Mouse (Mus musculus): Measurements from ENCODE around the gene Tas2r122. TPM values are rescaled to one million over a fixed set of nuclear protein-coding genes. Genes with fewer than 3 reads are reported as not detected.
"Not testable (repeated sequence)": the region's sequence is repeated elsewhere in the genome, so short reads cannot be mapped to it uniquely, and the experiment has no call there.

Gene Tas2r122
- not detected in 2 replicates for polyA plus RNA-seq (2016; fragmentation: Nextera tagmentation; extraction: Ambion mirVana)

DNA sequence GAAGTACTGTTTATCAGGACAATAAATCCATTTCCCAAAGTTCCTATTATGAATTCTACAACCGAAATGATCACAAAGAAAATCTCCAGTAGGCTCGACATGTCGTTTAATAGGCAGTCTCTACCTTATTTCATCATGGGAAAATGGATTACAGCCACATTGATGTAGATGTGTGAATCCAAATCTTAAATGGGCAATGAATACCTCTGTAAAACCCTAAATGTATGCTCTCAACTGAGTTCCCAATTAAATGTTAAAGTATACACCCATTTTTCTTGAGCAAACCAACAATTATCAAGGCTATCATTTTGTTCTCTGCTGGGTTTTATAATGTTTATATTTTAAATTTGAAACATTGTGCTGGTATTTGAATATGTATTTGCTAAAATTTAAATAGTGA, at the start of gene Tas2r122:
Tas2r122 (minus strand) TSS at position 101 of the 400 bp plus-strand sequence.
- H3K36me3 ChIP-seq = no peaks in the 10 kb centered on the region
- no peak within 1 kb of the TSS for H3K4me2 ChIP-seq (replicated peaks)
- no peak for ATAC-seq (ENCODE audit: low FRiP score)
- H3K27ac ChIP-seq = no peak within 1 kb of the TSS
- H3K4me1 ChIP-seq = no peaks in the 10 kb centered on the region
- no peak within 1 kb of the TSS for H3K9ac ChIP-seq
- 86% methylated on average over 3 of the region's 3 CpGs for WGBS
- no peaks in the 10 kb centered on the region for H3K27me3 ChIP-seq
- no peaks in the 10 kb centered on the region for H3K9me3 ChIP-seq (replicated peaks)
- H3K4me3 ChIP-seq = no peak within 1 kb of the TSS

DNA sequence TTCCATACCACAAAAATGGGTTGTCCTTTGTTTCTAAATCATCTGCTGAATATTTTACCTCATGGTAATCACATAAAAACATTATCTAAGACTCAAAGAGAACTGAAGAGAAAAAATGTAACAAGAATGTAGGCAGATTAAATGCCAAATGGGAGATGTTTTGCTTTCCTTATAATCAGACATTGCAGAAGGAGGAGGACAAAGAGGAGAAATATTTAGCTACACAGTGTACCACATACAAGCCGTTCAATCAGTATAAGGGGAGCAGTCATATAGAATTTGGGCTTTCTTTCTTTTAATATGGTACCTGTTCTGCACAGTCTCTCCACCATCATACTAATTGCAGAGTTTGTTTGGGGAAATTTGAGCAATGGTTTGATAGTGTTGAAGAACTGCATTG, 42.7 kb upstream of the Tas2r122 start, which contains the start of gene Tas2r124:
Tas2r124 (plus strand) TSS at position 301 of the 400 bp plus-strand sequence.
- Histone ChIP-seq H3K9ac (no peak within 1 kb of the TSS), H3K4me1 (no peaks in the 10 kb centered on the region), H3K9me3 (replicated peaks) (no peaks in the 10 kb centered on the region), H3K27me3 (no peaks in the 10 kb centered on the region), H3K4me2 (replicated peaks) (no peak within 1 kb of the TSS), H3K27ac (no peak within 1 kb of the TSS), H3K4me3 (no peak within 1 kb of the TSS), H3K36me3 (no peaks in the 10 kb centered on the region)
- 82% methylated on average over 1 of the region's 1 CpGs for WGBS
- ATAC-seq (ENCODE audit: low FRiP score) = no peak

- ATAC-seq (ENCODE audit: low FRiP score) = no peak
- no peaks in the 10 kb centered on the region for H3K36me3 ChIP-seq
- no peak overlapping the region for H3K9ac ChIP-seq
- no peak overlapping the region for H3K4me3 ChIP-seq
- H3K27ac ChIP-seq = no peak overlapping the region
- H3K4me1 ChIP-seq = no peaks in the 10 kb centered on the region
- H3K4me2 ChIP-seq (replicated peaks) = no peak overlapping the region
- 88% methylated on average over 2 of the region's 2 CpGs for WGBS
- H3K27me3 ChIP-seq = no peaks in the 10 kb centered on the region
- H3K9me3 ChIP-seq (replicated peaks) = no peaks in the 10 kb centered on the region
Observed at GRCm38 (mm10) chr6:132750206-132750605, 38.5 kb upstream of the Tas2r122 start.

- no peaks in the 10 kb centered on the region for H3K27me3 ChIP-seq
- ATAC-seq (ENCODE audit: low FRiP score) = no peak
- H3K4me1 ChIP-seq = no peaks in the 10 kb centered on the region
- 79% methylated on average over 2 of the region's 2 CpGs for WGBS
- no peaks in the 10 kb centered on the region for H3K9me3 ChIP-seq (replicated peaks)
- no peak within 1 kb of the TSS for H3K27ac ChIP-seq
- no peak within 1 kb of the TSS for H3K4me2 ChIP-seq (replicated peaks)
- H3K9ac ChIP-seq = no peak within 1 kb of the TSS
- no peaks in the 10 kb centered on the region for H3K36me3 ChIP-seq
- no peak within 1 kb of the TSS for H3K4me3 ChIP-seq
Observed at GRCm38 (mm10) chr6:132737935-132738334, 26.2 kb upstream of the Tas2r122 start, which contains the start of gene Tas2r115. Tas2r115 (minus strand) TSS chr6:132738035.

DNA sequence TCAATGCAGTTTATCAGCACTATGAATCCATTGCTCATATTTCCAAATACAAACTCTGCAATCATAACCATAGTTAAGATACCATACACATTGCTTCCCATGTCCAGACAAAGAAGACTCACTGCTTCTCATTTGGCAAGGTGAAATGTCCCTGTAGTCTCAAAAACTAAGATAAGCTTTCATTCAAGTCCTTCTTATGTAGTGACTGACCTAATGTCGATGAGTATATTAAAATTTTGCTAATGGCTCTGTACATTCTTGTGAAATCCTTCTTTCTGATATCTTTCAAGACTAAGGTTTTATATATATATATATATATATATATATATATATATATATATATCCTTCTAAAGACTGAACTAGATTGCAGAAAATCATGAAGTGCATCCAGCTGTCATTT, 10.8 kb downstream of the Tas2r122 start, which contains the start of gene Tas2r121:
Tas2r121 (minus strand) TSS at position 101 of the 400 bp plus-strand sequence.
- Histone ChIP-seq H3K27me3 (no peaks in the 10 kb centered on the region), H3K4me3 (no peak within 1 kb of the TSS), H3K9ac (no peak within 1 kb of the TSS), H3K27ac (no peak within 1 kb of the TSS), H3K9me3 (replicated peaks) (no peaks in the 10 kb centered on the region), H3K4me2 (replicated peaks) (no peak within 1 kb of the TSS), H3K36me3 (no peaks in the 10 kb centered on the region), H3K4me1 (no peaks in the 10 kb centered on the region)
- ATAC-seq (ENCODE audit: low FRiP score) = no peak
- WGBS = 76% methylated on average over 1 of the region's 1 CpGs

DNA sequence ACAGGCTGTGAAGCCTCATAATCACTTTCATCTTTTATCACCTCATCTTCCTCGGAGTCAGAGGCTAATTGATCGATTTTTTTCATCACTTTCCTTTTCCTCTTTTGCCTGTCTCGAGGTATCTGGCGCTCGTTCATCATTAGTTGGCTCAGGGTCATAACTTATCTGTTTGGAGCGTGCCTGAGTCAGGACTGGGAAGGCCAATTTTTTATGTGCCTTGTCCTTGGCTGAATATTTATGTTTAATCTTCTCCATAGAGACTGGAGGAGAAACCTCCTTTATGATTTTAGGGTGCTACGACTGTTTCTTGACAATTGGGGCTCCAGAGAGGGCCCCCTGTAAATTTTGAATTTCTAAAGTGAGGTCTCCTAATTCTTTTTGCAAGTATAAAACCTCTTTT, 20.1 kb downstream of the Tas2r122 start:
- H3K4me1 ChIP-seq; ATAC-seq (ENCODE audit: low FRiP score): not testable (repeated sequence)
- WGBS = 88% methylated on average over 7 of the region's 7 CpGs

More for the DNA sequence above, 20.1 kb downstream of the Tas2r122 start:
- not testable (repeated sequence) for H3K36me3 ChIP-seq; H3K27ac ChIP-seq; H3K4me3 ChIP-seq; H3K4me2 ChIP-seq (replicated peaks); H3K9ac ChIP-seq; H3K27me3 ChIP-seq; H3K9me3 ChIP-seq (replicated peaks)

Other genes with a start within 250 kb of the Tas2r122 start
- not detected in 2 replicates for gene Prh1, start 142.1 kb downstream of the Tas2r122 start, polyA plus RNA-seq (2016; fragmentation: Nextera tagmentation; extraction: Ambion mirVana)
- not detected in 2 replicates for gene Prp2, start 116.0 kb downstream of the Tas2r122 start, polyA plus RNA-seq (2016; fragmentation: Nextera tagmentation; extraction: Ambion mirVana)
- gene A630073D07Rik, start 60.4 kb downstream of the Tas2r122 start, polyA plus RNA-seq (2016; fragmentation: Nextera tagmentation; extraction: Ambion mirVana) = not detected in 2 replicates
- gene Tas2r120, start 55.0 kb downstream of the Tas2r122 start, polyA plus RNA-seq (2016; fragmentation: Nextera tagmentation; extraction: Ambion mirVana) = not detected in 2 replicates
- not detected in 2 replicates for gene Tas2r121, start 10.9 kb downstream of the Tas2r122 start, polyA plus RNA-seq (2016; fragmentation: Nextera tagmentation; extraction: Ambion mirVana)
- not detected in 2 replicates for gene Tas2r115, start 26.1 kb upstream of the Tas2r122 start, polyA plus RNA-seq (2016; fragmentation: Nextera tagmentation; extraction: Ambion mirVana)
- not detected in 2 replicates for gene Tas2r124, start 42.8 kb upstream of the Tas2r122 start, polyA plus RNA-seq (2016; fragmentation: Nextera tagmentation; extraction: Ambion mirVana)
- gene Tas2r102, start 50.2 kb upstream of the Tas2r122 start, polyA plus RNA-seq (2016; fragmentation: Nextera tagmentation; extraction: Ambion mirVana) = not detected in 2 replicates
- not detected in 2 replicates for gene Tas2r136, start 66.2 kb upstream of the Tas2r122 start, polyA plus RNA-seq (2016; fragmentation: Nextera tagmentation; extraction: Ambion mirVana)
- gene Tas2r117, start 90.9 kb upstream of the Tas2r122 start, polyA plus RNA-seq (2016; fragmentation: Nextera tagmentation; extraction: Ambion mirVana) = not detected in 2 replicates
- gene Tas2r123, start 135.2 kb upstream of the Tas2r122 start, polyA plus RNA-seq (2016; fragmentation: Nextera tagmentation; extraction: Ambion mirVana) = not detected in 2 replicates
- not detected in 2 replicates for gene Tas2r116, start 143.5 kb upstream of the Tas2r122 start, polyA plus RNA-seq (2016; fragmentation: Nextera tagmentation; extraction: Ambion mirVana)
- gene Tas2r110, start 156.1 kb upstream of the Tas2r122 start, polyA plus RNA-seq (2016; fragmentation: Nextera tagmentation; extraction: Ambion mirVana) = not detected in 2 replicates
- not detected in 2 replicates for gene Tas2r113, start 181.1 kb upstream of the Tas2r122 start, polyA plus RNA-seq (2016; fragmentation: Nextera tagmentation; extraction: Ambion mirVana)
- gene Tas2r125, start 197.7 kb upstream of the Tas2r122 start, polyA plus RNA-seq (2016; fragmentation: Nextera tagmentation; extraction: Ambion mirVana) = not detected in 2 replicates
- gene Tas2r129, start 239.2 kb upstream of the Tas2r122 start, polyA plus RNA-seq (2016; fragmentation: Nextera tagmentation; extraction: Ambion mirVana) = not detected in 2 replicates
- gene Tas2r131, start 246.0 kb upstream of the Tas2r122 start, polyA plus RNA-seq (2016; fragmentation: Nextera tagmentation; extraction: Ambion mirVana) = not detected in 2 replicates

Data from hindbrain, embryonic 12.5 days (tissue).